Mouse (Mus musculus) c-Kit-negative CD71-positive TER-119-positive erythroid progenitor cells, embryonic 14.5 days (primary cell): ENCODE results near the gene Bace1.

Experiments
- DNase-seq: peaks from one replicate; pipeline ENCODE4 v3.0.0-alpha.2; 2013; ENCODE audit warnings: low read depth, low spot score

Gene Bace1

GRCm38 (mm10) chr9:45838434-45839138 is at the start of gene Bace1:
TSS of gene Bace1 (plus strand) at chr9:45838580.
- DNase-seq, result no peak

GRCm38 (mm10) chr9:45791456-45792142 is 46.8 kb upstream of the Bace1 start:
- DNase-seq, result no peak

GRCm38 (mm10) chr9:45792235-45792634 is 46.1 kb upstream of the Bace1 start:
- DNase-seq, result no peak

- no peak for DNase-seq
These were observed 44.7 kb upstream of the Bace1 start for GRCm38 (mm10) chr9:45793697-45794096.

- DNase-seq, result no peak
These were observed 42.7 kb upstream of the Bace1 start for GRCm38 (mm10) chr9:45795722-45796121.

GRCm38 (mm10) chr9:45797271-45797670 is 41.1 kb upstream of the Bace1 start:
- DNase-seq, result no peak

- DNase-seq, result no peak
These were observed 39.8 kb upstream of the Bace1 start for GRCm38 (mm10) chr9:45798467-45799164.

DNA sequence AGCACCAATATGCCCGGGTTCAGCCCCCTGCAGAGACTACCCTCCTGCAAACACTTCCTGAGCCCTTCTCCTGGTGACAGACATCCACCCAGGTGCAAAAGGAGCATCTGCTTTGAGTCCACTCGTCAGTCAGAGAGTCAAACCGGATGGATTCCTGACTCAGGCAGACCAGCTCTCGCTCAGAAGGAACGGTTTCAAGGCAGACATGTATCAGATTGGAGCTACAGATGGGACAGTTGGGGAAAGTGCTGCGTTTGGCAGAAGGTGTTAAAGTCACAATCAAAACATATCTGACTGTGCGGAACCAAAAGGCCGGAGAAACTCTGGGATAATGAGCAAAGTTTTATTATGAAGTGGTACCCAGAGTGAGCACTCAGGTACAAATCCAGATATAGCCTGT is 39.0 kb upstream of the Bace1 start:
- no peak for DNase-seq

- DNase-seq, result peak; percentile 32
These were observed 35.2 kb upstream of the Bace1 start for GRCm38 (mm10) chr9:45803070-45803774.

DNA sequence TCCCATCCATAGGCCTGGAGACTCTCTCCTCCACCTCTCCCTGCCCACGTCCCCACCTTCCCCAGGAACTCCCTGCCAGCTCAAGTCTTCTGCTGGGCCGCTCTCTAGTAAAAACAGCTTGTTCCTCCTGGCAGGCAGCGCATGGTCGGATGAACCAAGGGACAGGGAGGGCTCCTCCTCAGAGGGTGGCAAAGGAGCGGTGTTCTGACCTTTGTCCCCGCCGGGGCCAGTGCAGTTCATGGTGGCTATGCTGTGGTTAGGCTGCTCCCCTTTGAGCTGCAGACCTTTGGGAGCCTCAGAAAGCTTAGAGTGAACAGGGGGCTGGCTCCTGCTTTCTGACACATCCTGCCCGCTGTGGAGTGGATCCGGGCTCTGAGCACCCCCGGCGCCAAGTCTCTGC is 31.5 kb upstream of the Bace1 start:
- no peak for DNase-seq

GRCm38 (mm10) chr9:45807337-45807736 is 31.0 kb upstream of the Bace1 start:
- no peak for DNase-seq

DNA sequence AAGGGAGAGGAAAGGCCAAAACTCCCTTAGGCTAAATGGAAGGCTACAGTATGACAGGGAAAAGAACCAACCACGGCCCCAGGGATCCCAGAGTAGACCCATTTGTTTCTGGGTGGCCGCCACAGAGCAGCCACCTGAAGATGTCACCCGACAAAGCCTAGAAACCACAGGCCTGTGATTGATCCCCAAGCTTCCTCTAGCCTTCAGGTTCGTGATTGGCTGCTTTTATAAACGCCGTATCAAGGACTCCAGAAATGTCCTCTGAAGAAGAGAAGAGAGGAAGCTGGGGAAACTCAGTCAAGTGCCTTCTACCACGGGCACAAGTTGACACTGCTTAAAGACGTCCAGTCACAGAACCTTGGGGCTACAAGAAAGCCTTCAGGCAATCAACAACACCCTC is 30.6 kb upstream of the Bace1 start:
- no peak for DNase-seq

DNA sequence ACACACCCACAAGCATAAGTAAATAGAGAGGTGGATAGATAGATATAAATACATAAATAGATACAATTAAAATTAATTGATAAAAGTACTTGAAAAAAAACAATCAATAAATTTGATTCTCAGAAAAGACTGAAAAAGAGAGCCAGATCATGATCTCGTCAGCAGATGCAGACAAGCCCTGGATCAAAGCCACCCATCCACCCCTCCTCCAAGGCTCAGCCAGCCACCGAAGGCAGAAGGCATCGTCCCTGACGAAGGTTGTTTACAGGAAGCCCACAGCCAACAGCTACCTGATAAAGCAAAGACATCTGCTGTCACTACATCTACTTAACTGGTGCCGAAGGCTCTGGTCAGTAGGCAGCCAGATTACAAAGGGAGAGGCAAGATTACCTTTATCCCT is 26.4 kb upstream of the Bace1 start:
- DNase-seq, result no peak

DNA sequence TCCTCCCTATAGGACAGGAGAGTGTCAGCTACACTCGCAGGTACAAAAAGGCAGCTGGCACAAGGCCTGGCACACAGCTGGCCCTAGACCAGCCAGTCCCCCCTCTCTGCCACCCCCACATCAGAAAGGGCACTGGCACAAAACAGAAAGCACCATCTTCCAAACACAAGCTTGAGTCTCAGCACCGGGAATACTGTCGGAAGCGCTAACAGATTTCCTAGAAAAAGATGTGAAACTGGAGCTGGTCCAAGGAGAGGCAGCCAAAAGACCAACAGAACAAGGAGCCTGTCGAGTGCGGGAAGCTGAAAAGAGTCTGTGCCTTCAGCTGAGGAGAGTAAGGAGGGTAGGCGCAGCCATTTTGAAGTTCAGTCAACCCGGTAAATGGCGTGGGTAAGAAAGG is 23.3 kb upstream of the Bace1 start:
- no peak for DNase-seq

GRCm38 (mm10) chr9:45815525-45815924 is 22.9 kb upstream of the Bace1 start:
- no peak for DNase-seq

DNA sequence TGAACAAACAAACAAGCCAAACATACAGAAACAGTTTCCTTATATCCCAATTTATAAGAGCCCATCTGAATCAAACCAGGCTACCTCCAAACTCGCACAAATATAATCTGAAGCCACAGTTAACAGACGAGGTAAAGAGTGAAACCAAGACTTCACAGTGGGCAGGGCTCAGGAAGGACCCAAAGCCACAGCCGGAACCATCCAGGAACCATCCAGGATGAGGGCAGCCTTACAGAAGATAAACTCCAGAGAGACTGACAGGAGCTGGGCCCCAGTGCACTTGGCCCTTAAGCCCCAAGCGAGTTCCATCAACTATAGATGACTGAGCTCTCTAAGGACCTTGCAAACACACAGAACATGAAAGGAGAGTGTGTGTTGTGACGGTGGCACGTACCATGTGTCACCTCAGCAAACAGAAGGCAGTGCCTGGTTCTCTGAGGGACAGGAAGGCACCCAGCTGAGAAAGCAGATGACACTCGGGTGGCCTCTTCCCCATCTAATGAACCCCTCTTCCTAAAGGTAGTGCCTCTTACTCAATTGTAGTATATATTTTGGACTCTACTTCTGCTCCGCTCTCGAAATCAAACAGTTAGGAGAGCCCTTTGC is 19.9 kb upstream of the Bace1 start:
- no peak for DNase-seq

- DNase-seq, result no peak
These were observed 10.6 kb upstream of the Bace1 start for GRCm38 (mm10) chr9:45827663-45828290.

- DNase-seq, result peak; percentile 62
These were observed 10.0 kb upstream of the Bace1 start, which contains the start of gene Cep164 for GRCm38 (mm10) chr9:45828291-45828963. TSS of gene Cep164 (minus strand) at chr9:45828691.

- peak; percentile 61 for DNase-seq
These were observed 9.3 kb upstream of the Bace1 start for GRCm38 (mm10) chr9:45829107-45829506.

- DNase-seq, result no peak
These were observed 5.5 kb upstream of the Bace1 start for GRCm38 (mm10) chr9:45832898-45833297.

DNA sequence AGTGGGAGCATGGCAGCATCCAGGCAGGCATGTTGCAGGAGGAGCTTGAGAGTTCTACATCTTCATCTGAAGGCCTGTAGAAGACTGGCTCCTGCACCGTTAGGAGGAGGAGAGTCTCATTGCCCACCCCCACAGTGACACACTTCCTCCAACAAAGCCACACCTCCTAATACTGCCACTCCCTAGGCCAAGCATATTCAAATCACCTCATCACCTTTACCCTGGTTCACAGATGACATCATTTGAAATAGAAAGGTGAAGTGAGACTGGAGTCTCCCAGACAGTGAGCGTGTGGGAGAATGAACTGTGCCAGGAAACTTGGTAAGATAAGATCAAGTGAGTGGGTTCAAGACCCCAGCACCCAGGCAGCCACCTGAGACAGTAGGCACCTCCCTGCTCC is 4.9 kb upstream of the Bace1 start:
- no peak for DNase-seq
